Mouse (Mus musculus): ENCODE data around the gene Chchd10.

The Chchd10 gene

DNA sequence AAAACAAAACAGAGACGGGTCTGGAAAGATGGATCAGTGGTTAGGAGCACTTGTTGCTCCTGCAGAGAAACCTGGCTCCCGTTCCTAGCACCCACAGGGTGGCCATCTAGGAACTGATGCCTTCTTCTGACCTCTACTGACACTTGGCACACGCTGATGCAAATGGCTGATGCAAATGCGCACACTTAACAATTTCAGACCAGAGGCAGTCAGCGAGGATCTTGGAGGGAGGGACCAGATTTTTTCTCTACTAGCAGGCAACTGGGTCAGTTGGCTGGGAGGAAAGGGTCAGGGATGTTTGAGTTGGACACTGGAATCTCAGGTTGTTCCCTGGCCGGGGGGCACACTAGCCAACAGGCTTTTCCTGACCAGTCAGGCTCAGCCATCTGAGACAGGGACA lies at the start of gene Chchd10:
Chchd10 (plus strand) TSS at position 240 of the 400 bp plus-strand sequence.
- ChIA-PET CTCF (interaction anchor here in 3 of 4 experiments (0.6 to 1.4 kb wide), 10 partner anchors 9 to 655 kb away, joined by 3 to 5 read pairs (median 3); no protein-coding TSS in a partner anchor), POLR2A (interaction anchor here (0.6 to 4.8 kb wide), 58 partner anchors 8 to 875 kb away, joined by 3 to 90 read pairs (median 6); partner anchors contain the start of genes Smarcb1 (in 4 of the 4), Gstt2 (in 3 of the 4), Cabin1 (in 2 of the 4) and Gm867 (in 2 of the 4))

DNA sequence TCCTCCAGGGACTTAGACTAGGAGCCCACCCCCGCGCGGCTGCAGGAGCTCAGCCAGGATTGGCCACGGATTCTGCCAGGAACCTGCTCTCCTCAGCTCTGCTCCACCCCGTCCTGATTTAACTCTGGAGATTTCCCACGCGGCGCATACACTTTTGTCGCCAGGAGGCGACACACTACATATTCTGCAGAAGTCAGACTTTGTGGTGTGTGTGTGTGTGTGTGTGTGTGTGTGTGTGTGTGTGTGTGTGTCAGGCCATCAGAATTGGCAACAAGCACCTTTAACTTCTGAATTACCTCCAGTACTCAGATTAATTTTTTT lies 49.7 kb upstream of the Chchd10 start:
- ChIA-PET POLR2A (interaction anchor here (0.7 to 16.1 kb wide), 68 partner anchors 9 to 557 kb away, joined by 3 to 260 read pairs (median 11); partner anchors contain the start of genes Mif (in 4 of the 4), Chchd10 (in 3 of the 4), Ddt (in 3 of the 4) and Gstt2 (in 3 of the 4)), CTCF (interaction anchor here (0.5 to 2.8 kb wide), 56 partner anchors 9 to 297 kb away, joined by 3 to 18 read pairs (median 4); partner anchors contain the start of genes Mif (in 2 of the 4), Ddt (in 1 of the 4), Derl3 (in 1 of the 4) and Gm867 (in 1 of the 4))

DNA sequence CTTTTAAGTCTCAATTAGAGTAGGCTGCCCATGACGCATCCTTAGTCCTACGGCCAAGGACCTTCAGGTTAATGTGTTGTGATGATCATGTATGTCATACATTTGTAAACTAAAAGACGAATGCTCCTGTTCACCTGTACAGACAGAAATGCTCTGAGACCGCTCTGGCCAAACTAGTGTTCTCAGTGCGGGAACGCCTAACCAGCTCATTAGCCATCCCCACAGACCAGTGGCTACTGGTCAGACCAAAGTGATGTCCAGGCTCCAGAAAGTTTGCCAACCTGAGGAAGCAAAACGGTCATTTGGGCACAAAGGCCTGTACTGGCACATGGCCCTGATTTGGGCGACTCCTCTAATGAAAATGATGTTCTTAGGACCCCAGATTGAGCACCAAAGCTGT lies 48.2 kb upstream of the Chchd10 start:
- ChIA-PET CTCF (no interaction called here), POLR2A (interaction anchor here in 2 of 4 experiments (0.6 to 1.4 kb wide), 3 partner anchors 31 to 53 kb away, joined by 3 to 5 read pairs (median 3); no protein-coding TSS in a partner anchor)

- ChIA-PET POLR2A (interaction anchor here in 3 of 4 experiments (0.6 to 3.0 kb wide), 9 partner anchors 14 to 323 kb away, joined by 3 to 18 read pairs (median 4); partner anchors contain the start of genes Mif (in 1 of the 3) and Mmp11 (in 1 of the 3)), CTCF (interaction anchor here in 2 of 4 experiments (0.6 to 1.0 kb wide), 3 partner anchors 15 to 301 kb away, joined by 3 to 15 read pairs (median 3); partner anchors contain the start of gene Gstt2 (in 1 of the 2))
Measured at GRCm38 (mm10) chr10:75887504-75887903, 45.4 kb upstream of the Chchd10 start.

GRCm38 (mm10) chr10:75889406-75890153 lies 43.4 kb upstream of the Chchd10 start:
- CTCF ChIA-PET = interaction anchor here in 2 of 4 experiments (0.5 kb wide), 2 partner anchors 41 to 61 kb away, joined by 7 to 9 read pairs; no protein-coding TSS in a partner anchor
- POLR2A ChIA-PET = interaction anchor here in 2 of 4 experiments (0.5 to 2.7 kb wide), 9 partner anchors 11 to 48 kb away, joined by 3 to 10 read pairs (median 5); partner anchors contain the start of gene Mif (in 1 of the 2)

- ChIA-PET POLR2A (interaction anchor here (0.5 to 5.6 kb wide), 19 partner anchors 10 to 62 kb away, joined by 3 to 46 read pairs (median 4); partner anchors contain the start of genes Mmp11 (in 2 of the 4), Smarcb1 (in 2 of the 4), Chchd10 (in 1 of the 4) and Mif (in 1 of the 4)), CTCF (interaction anchor here (0.5 to 3.5 kb wide), 6 partner anchors 10 to 128 kb away, joined by 3 to 15 read pairs (median 5); partner anchors contain the start of gene Ddt (in 1 of the 4))
Measured at GRCm38 (mm10) chr10:75893089-75893750, 39.7 kb upstream of the Chchd10 start, which contains the start of gene Derl3. TSS of gene Derl3 (plus strand) at chr10:75893413.

GRCm38 (mm10) chr10:75894601-75895000 lies 38.3 kb upstream of the Chchd10 start:
- CTCF ChIA-PET = interaction anchor here in 3 of 4 experiments (1.1 to 3.5 kb wide), 6 partner anchors 12 to 130 kb away, joined by 3 to 15 read pairs (median 4); no protein-coding TSS in a partner anchor
- POLR2A ChIA-PET = interaction anchor here in 3 of 4 experiments (0.5 to 5.6 kb wide), 20 partner anchors 12 to 335 kb away, joined by 3 to 46 read pairs (median 4); partner anchors contain the start of genes Mmp11 (in 2 of the 3), Chchd10 (in 1 of the 3), Gm867 (in 1 of the 3) and Mif (in 1 of the 3)

- CTCF ChIA-PET = interaction anchor here (0.6 to 1.8 kb wide), 5 partner anchors 12 to 60 kb away, joined by 3 to 4 read pairs (median 3); no protein-coding TSS in a partner anchor
- POLR2A ChIA-PET = interaction anchor here in 3 of 4 experiments (0.7 to 5.6 kb wide), 15 partner anchors 12 to 337 kb away, joined by 3 to 43 read pairs (median 4); partner anchors contain the start of genes Gm867 (in 2 of the 3), Mif (in 2 of the 3), Mmp11 (in 1 of the 3) and Vpreb3 (in 1 of the 3)
Measured at GRCm38 (mm10) chr10:75895730-75896129, 37.2 kb upstream of the Chchd10 start.

- ChIA-PET CTCF (interaction anchor here in 2 of 4 experiments (1.0 to 1.5 kb wide), 4 partner anchors 14 to 61 kb away, joined by 3 to 6 read pairs (median 4); no protein-coding TSS in a partner anchor), POLR2A (interaction anchor here in 2 of 4 experiments (0.8 to 5.6 kb wide), 10 partner anchors 13 to 337 kb away, joined by 3 to 43 read pairs (median 4); partner anchors contain the start of genes Mif (in 2 of the 2), Gm867 (in 1 of the 2), Mmp11 (in 1 of the 2) and Vpreb3 (in 1 of the 2))
Measured at GRCm38 (mm10) chr10:75896208-75896607, 36.7 kb upstream of the Chchd10 start.

DNA sequence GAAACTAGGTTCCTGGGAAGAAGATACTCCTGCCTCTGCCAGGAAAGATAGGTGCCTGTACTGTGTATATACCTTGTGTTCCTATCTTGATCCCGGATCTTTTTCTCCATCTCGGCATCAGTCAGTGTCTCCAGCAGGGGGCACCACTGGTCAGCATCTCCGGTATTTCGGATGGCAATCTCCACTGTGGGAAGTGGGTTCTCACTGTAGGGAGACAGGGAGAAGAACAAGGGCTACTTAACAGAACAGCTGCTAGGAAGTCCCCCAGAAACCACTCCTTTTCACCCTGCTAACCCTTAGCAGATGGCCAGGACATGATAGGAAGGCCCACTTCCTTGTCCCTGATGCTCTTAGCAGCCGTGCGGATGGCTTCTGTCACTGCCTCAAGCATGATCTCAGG lies 35.6 kb upstream of the Chchd10 start:
- ChIA-PET CTCF (interaction anchor here in 3 of 4 experiments (0.5 to 2.0 kb wide), 9 partner anchors 11 to 113 kb away, joined by 3 to 11 read pairs (median 4); partner anchors contain the start of gene Smarcb1 (in 1 of the 3)), POLR2A (interaction anchor here in 3 of 4 experiments (0.6 to 2.4 kb wide), 12 partner anchors 12 to 165 kb away, joined by 3 to 11 read pairs (median 3); partner anchors contain the start of genes Chchd10 (in 1 of the 3), Gm867 (in 1 of the 3) and Smarcb1 (in 1 of the 3))

DNA sequence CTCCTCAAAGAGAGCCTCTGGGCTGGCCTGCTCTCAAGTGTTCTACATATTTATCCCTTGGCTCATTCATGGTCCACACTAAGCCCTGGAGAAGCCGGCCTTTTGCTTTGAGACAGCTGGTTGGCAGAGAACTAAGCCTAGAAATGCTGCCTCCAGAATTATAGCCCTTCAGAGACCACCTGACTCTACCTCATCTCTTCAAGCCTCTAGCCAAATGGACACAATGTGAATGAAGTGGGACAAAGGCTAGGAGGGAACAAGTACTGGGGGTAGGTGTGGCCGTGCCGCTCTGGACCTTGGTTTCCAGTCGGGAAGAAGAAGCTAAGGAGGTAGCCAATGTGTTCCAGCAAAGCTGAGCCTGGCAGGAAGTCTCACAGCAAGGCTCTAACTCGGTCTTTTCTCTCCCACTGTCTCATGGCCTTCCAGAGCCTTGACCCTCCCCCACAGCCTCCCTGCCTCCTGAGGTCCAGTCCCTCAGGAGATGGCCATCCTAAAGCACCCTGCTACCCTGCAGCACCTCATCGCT lies 34.8 kb upstream of the Chchd10 start:
- ChIA-PET POLR2A (interaction anchor here (0.6 to 3.0 kb wide), 22 partner anchors 10 to 166 kb away, joined by 3 to 13 read pairs (median 4); partner anchors contain the start of genes Chchd10 (in 2 of the 4), Mmp11 (in 2 of the 4), Gm867 (in 1 of the 4) and Mif (in 1 of the 4)), CTCF (interaction anchor here in 3 of 4 experiments (0.5 to 2.0 kb wide), 7 partner anchors 10 to 53 kb away, joined by 3 to 11 read pairs (median 4); partner anchors contain the start of gene Smarcb1 (in 1 of the 3))

DNA sequence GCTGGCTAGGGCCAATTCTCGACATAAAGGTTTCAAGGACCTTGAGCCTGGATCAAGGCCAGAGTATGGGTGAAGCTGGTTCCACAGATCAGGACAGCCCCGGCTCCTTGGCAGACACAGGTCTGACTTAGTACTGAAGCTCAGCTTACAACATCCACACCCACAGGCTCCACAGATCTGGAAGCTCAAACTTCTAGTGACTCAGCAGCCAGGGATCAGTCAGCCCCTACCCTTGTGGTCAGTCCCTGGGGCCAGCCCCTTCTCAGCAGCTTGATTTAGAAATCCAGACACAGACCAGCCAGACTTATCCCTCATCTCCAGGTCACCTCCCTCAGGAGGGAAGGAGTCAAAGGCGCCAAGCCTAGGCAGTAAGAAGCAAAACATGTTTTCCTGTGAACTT lies 34.1 kb upstream of the Chchd10 start:
- ChIA-PET CTCF (interaction anchor here in 2 of 4 experiments (0.6 to 2.0 kb wide), 3 partner anchors 43 to 53 kb away, joined by 3 to 5 read pairs (median 4); no protein-coding TSS in a partner anchor), POLR2A (interaction anchor here in 3 of 4 experiments (0.6 to 3.0 kb wide), 19 partner anchors 10 to 136 kb away, joined by 3 to 13 read pairs (median 4); partner anchors contain the start of genes Chchd10 (in 2 of the 3), Mmp11 (in 2 of the 3), Gm867 (in 1 of the 3) and Mif (in 1 of the 3))

- ChIA-PET CTCF (interaction anchor here in 1 of 4 experiments (1.1 kb wide), 1 partner anchor 131 kb away, joined by 3 read pairs; the partner anchor contains the start of gene Ddt), POLR2A (interaction anchor here in 2 of 4 experiments (0.6 to 1.8 kb wide), 11 partner anchors 8 to 255 kb away, joined by 3 to 8 read pairs (median 4); partner anchors contain the start of genes Mmp11 (in 1 of the 2) and Smarcb1 (in 1 of the 2))
Measured at GRCm38 (mm10) chr10:75904391-75904790, 28.5 kb upstream of the Chchd10 start.

GRCm38 (mm10) chr10:75906882-75907281 lies 26.0 kb upstream of the Chchd10 start:
- POLR2A ChIA-PET = interaction anchor here in 2 of 4 experiments (0.5 to 2.0 kb wide), 6 partner anchors 15 to 129 kb away, joined by 3 to 6 read pairs (median 3); partner anchors contain the start of genes Smarcb1 (in 2 of the 2) and Mmp11 (in 1 of the 2)
- CTCF ChIA-PET = no interaction called here

DNA sequence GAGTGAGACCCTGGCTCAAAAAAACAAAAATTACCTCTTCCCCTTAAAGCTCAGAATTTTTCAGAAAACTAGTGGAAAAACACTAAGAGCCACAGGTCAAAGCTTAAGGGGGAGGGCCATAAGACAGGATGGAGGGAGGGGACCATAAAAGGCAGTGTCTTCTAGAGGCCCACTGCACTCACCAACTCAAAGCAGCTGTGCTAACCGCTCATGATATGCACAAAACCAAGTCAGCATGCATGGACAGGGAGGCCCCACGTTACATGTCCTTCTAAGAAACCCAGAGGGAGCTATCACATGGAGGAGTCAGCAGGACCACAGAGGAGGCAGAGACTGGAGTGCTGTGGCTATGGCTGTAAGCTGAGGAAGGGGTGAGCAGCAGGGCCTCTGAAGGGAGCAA lies 22.2 kb upstream of the Chchd10 start:
- POLR2A ChIA-PET = interaction anchor here in 3 of 4 experiments (0.6 to 5.4 kb wide), 17 partner anchors 10 to 275 kb away, joined by 3 to 23 read pairs (median 4); partner anchors contain the start of genes Mmp11 (in 2 of the 3), Smarcb1 (in 2 of the 3) and Chchd10 (in 1 of the 3)
- CTCF ChIA-PET = interaction anchor here in 3 of 4 experiments (0.6 to 1.7 kb wide), 4 partner anchors 11 to 56 kb away, joined by 3 to 7 read pairs (median 4); partner anchors contain the start of gene Smarcb1 (in 1 of the 3)
